Mouse (Mus musculus) bone marrow macrophage, adult 2 months (primary cell): ENCODE data around the gene Vamp2.

ENCODE experiments used
- CTCF ChIP-seq: IDR thresholded peaks from 2 replicates; pipeline ENCODE4 v1.5.1; 2012; ENCODE audit warnings: low read depth, mild to moderate bottlenecking, low read length, moderate library complexity
- POLR2A ChIP-seq: IDR thresholded peaks from 2 replicates; pipeline ENCODE4 v1.6.1; 2012; ENCODE audit warnings: mild to moderate bottlenecking, low read depth, low read length, borderline replicate concordance

DNA sequence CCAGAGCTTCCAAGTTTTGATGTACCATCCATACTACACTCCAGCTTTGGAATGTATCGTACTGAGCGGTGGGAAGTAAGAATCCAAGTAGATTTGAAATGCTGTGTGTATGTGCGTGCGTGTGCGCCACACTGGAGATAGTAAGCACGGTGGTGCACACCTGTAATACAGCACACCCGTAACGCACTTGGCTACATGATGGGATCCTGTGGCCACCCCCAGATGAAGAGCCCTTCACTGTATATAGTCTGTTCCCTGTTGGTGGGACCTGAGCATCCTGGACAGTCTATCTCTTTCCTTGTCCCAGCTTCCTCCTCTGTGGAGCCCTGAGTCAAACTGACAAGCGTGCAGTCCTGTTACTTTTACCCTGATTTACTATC is 41.9 kb upstream of the Vamp2 start:
- TF ChIP-seq POLR2A (no peak), CTCF (no peak)
